Mouse (Mus musculus) cerebellum, adult 2 months (tissue): ENCODE measurements around the gene 4933414I15Rik. TPM values are rescaled to one million over a fixed set of nuclear protein-coding genes. Genes with fewer than 3 reads are reported as not detected.

Experiments
- DNase-seq, 2 experiments: peaks; one replicate each; pipeline ENCODE4 v3.0.0; 2021
- H3K27ac ChIP-seq: fragments of 200-500 bp; 2 replicates; pipeline ENCODE4 v1.5.1; 2012; ENCODE audit warnings: low read length, control low read depth, inconsistent platforms; ENCODE audit not compliant: insufficient read depth
- H3K27me3 ChIP-seq: fragments of 200-500 bp; 2 replicates; pipeline ENCODE4 v1.6.1; 2012; ENCODE audit warnings: inconsistent platforms, mild to moderate bottlenecking, low read length, moderate library complexity; ENCODE audit not compliant: control insufficient read depth, insufficient read depth
- H3K4me1 ChIP-seq: fragments of 200-500 bp; 2 replicates; pipeline ENCODE4 v1.6.1; 2011; ENCODE audit warnings: low read length; ENCODE audit not compliant: control insufficient read depth, insufficient read depth
- H3K4me3 ChIP-seq: fragments of 200-500 bp; replicated peaks from 2 replicates; pipeline ENCODE3; 2011; ENCODE audit warnings: mild to moderate bottlenecking, low read depth, low read length, control low read depth; ENCODE audit not compliant: insufficient read depth
- CTCF ChIP-seq: fragments of 200-500 bp; IDR thresholded peaks from 2 replicates; pipeline ENCODE4 v1.5.1; 2011; ENCODE audit warnings: low read depth, mild to moderate bottlenecking, control low read depth, low read length, moderate library complexity, borderline replicate concordance; ENCODE audit not compliant: insufficient read depth
- POLR2A ChIP-seq: fragments of 200-500 bp; IDR thresholded peaks from 2 replicates; pipeline ENCODE4 v1.6.1; 2011; ENCODE audit warnings: low read length, control low read depth, borderline replicate concordance; ENCODE audit not compliant: insufficient read depth
- WGBS: fragments of 180-500 bp; shearing (Covaris S2); methylation state at CpG from one replicate; pipeline ENCODE4 v1.1.7; 2018; 5-methylcytosine and 5-hydroxymethylcytosine counted together
- polyA plus RNA-seq: library from polyadenylated mRNA; depleted of rRNA; stranded (reverse); fragments of >200 nt; gene quantifications from 2 replicates; pipeline ENCODE4 v1.2.3, GENCODE M21; 2012

4933414I15Rik gene
- polyA plus RNA-seq, 1 experiment = not detected

DNA sequence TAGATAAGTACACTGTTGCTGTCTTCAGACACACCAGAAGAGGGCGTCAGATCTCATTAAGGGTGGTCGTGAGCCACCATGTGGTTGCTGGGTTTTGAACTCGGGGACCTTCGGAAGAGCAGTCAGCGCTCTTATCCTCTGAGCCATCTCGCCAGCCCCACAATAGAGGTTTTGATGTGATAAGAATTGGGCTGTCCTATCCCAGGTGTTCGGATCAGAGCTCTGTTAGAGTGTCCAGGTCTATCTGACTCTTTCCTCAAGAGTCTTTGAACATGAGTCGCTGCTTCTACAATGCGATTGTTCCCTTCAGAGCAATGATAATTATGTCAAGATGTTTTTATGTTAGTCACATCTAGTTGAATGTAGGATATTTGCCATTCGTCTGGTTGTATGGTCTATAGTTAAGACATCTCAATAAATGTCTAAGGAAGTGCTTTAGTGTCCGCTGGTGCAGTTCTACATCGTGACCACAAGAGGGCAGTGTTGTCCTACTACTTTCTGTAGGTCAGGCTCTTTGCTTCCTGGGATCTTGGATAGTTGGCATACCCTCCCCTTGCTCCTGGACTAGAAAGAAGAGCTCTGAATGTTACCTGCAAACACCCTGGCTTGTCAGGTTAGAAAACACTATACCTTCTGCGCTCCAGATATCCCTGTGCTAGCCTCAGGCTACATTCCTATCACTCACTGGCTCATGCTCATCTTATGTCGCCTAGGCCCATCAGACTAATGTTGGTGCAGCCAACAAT is 3.8 kb downstream of the 4933414I15Rik start:
- WGBS = 38% methylated on average over 14 of the region's 14 CpGs
- Histone ChIP-seq H3K4me3 (no peak overlapping the region), H3K4me1 (peaks cover 4% of the 10 kb centered on the region; the same call in 1 of the 2 replicates), H3K27me3 (no peaks in the 10 kb centered on the region), H3K27ac (no peak overlapping the region)
- peak; percentile 23 to 33 for DNase-seq
- TF ChIP-seq POLR2A (no peak), CTCF (peak; percentile 80; the same call in 1 of the 2 replicates)

GRCm38 (mm10) chr11:50938435-50938834 is 5.1 kb downstream of the 4933414I15Rik start:
- Histone ChIP-seq H3K27ac (no peak overlapping the region), H3K27me3 (no peaks in the 10 kb centered on the region), H3K4me3 (no peak overlapping the region), H3K4me1 (peaks cover 4% of the 10 kb centered on the region; the same call in 1 of the 2 replicates)
- 68% methylated on average over 8 of the region's 8 CpGs for WGBS
- DNase-seq = no peak
- no peak for TF ChIP-seq POLR2A
- no peak for TF ChIP-seq CTCF

DNA sequence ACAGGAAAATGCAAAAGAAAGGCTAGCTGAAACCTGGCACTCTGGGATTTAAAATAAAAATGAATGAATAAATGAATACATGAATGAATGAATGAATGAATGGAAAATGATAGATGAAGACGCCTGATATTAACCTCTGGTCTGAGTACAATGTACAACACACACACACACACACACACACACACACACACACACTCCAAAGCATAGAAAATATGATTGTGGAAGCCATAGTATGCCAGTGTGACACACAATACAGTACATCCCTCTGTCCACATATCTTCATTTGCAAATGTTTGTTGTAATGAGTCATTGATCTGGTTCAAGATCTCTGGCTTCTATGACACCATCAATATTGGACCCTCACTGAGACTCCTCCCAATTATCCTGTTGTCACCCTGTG is 11.5 kb downstream of the 4933414I15Rik start:
- Histone ChIP-seq H3K27me3 (no peaks in the 10 kb centered on the region), H3K27ac (no peak overlapping the region), H3K4me1 (no peaks in the 10 kb centered on the region), H3K4me3 (no peak overlapping the region)
- no peak for DNase-seq
- WGBS = 73% methylated on average over 1 of the region's 1 CpGs
- TF ChIP-seq POLR2A (no peak), CTCF (no peak)

GRCm38 (mm10) chr11:50931451-50931866 is 12.1 kb downstream of the 4933414I15Rik start, which contains the start of gene Zfp354b:
Gene Zfp354b (minus strand): TSS chr11:50931633.
- H3K4me1 ChIP-seq = no peaks in the 10 kb centered on the region
- no peaks in the 10 kb centered on the region for H3K27me3 ChIP-seq
- DNase-seq = peak; percentile 86 to 92
- peak within 1 kb of the TSS; percentile 84 for H3K27ac ChIP-seq
- TF ChIP-seq POLR2A (peak; percentile 82), CTCF (no peak)
- H3K4me3 ChIP-seq = peak within 1 kb of the TSS; percentile 93
- WGBS = under 1% methylated on average over 18 of the region's 18 CpGs

- Histone ChIP-seq H3K4me1 (no peaks in the 10 kb centered on the region), H3K27me3 (no peaks in the 10 kb centered on the region), H3K4me3 (peak overlapping the region; percentile 93), H3K27ac (peak overlapping the region; percentile 84)
- DNase-seq = no peak
- under 1% methylated on average over 16 of the region's 16 CpGs for WGBS
- TF ChIP-seq CTCF (no peak), POLR2A (no peak)
These were observed 12.5 kb downstream of the 4933414I15Rik start for GRCm38 (mm10) chr11:50931021-50931420.

DNA sequence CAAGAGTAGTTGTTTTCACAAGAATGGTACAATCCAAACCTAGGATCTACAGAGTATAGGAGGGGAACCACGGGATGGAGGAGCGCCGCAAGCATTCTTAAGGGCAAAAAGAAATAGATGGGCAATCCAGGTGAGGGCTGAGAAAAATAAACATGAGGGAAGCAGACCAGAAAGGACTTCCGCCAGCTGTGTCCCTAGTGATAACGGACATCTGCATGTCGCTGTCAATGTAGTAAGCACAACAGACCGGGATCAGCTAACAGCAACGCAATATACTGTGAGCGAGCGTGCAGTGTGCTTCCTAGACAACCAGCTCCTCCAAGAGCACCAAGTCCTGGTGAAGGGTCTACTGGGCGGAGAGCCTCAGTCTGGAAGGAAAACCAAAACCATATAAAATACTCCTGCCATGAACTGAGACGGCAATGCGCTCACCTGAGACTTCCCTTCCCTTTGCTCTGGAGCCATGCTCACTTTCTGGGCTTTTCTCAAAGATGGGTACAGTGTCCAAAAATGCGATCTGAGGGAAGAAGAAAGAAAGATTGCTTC is 13.0 kb downstream of the 4933414I15Rik start:
- Histone ChIP-seq H3K27ac (peak overlapping the region; percentile 84), H3K4me1 (no peaks in the 10 kb centered on the region), H3K27me3 (no peaks in the 10 kb centered on the region), H3K4me3 (peak overlapping the region; percentile 93)
- DNase-seq = no peak
- 27% methylated on average over 14 of the region's 14 CpGs for WGBS
- TF ChIP-seq CTCF (no peak), POLR2A (no peak)

DNA sequence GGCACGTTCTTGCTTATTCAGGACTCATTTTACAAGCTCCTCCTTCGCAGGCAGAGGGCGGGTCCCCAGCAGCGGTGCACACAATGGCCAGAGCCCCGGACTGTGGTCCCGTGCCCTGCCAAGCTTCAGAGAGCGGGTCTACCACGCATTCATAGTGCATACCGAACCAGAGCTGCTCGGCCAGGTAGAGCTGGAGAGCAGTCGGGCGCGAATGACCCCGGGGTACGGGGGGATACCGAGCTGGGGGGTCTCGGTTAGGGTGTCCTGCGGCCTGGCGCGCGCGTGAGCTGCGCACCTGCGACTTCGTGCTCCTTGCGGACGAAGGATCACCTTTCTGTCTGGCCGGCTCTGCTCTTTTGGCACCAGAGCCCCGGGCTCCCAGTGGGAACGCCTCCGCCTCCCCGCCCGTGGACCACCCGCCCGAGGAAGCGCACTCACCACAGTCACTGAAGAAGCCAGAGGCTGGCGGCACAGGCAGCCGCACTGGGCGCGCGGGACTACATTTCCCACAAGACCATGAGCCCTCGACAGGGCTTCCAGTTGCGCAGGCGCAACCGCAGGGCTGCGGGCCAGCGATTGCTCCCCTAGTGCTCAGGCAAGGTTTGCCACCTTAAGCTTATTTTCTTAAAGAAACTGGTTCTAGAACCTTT is 27.8 kb downstream of the 4933414I15Rik start, which contains the start of gene Zfp2:
Gene Zfp2 (minus strand): TSS at position 495 of the 650 bp plus-strand sequence.
- WGBS = under 1% methylated on average over 47 of the region's 47 CpGs
- H3K27ac ChIP-seq = peak within 1 kb of the TSS; percentile 49; the same call in 1 of the 2 replicates
- peak; percentile 91 to 93 for DNase-seq
- peak within 1 kb of the TSS; percentile 73 for H3K4me3 ChIP-seq
- no peaks in the 10 kb centered on the region for H3K27me3 ChIP-seq
- H3K4me1 ChIP-seq = no peaks in the 10 kb centered on the region
- peak; percentile 66 for TF ChIP-seq CTCF
- peak; percentile 75 for TF ChIP-seq POLR2A
